Mouse (Mus musculus) forebrain, embryonic 14.5 days (tissue): ENCODE measurements around the gene Trip6. TPM values are rescaled to one million over a fixed set of nuclear protein-coding genes. Genes with fewer than 3 reads are reported as not detected.

Experiments
- ATAC-seq: fragments of 200-750 bp; cut with Nextera tagmentation; 2 replicates; pipeline ENCODE4 v1.8.0; 2017; ENCODE audit warnings: mild to moderate bottlenecking, moderate library complexity
- DNase-seq: peaks from one replicate; pipeline ENCODE4 v3.0.0-alpha.2; 2015; ENCODE audit warnings: low spot score
- H3K27ac ChIP-seq: fragments of 300-500 bp; sonication (generic); 2 replicates; pipeline ENCODE4 v1.5.1; 2014; ENCODE audit warnings: low read depth, mild to moderate bottlenecking, control low read depth, low read length, moderate library complexity
- H3K27me3 ChIP-seq: fragments of 300-500 bp; sonication (generic); replicated peaks from 2 replicates; pipeline ENCODE4 v1.6.1; 2014; ENCODE audit warnings: low read length, control low read depth, mixed read lengths; ENCODE audit not compliant: control insufficient read depth, insufficient read depth
- H3K36me3 ChIP-seq: fragments of 300-500 bp; sonication (generic); 2 replicates; pipeline ENCODE4 v1.6.1; 2014; ENCODE audit warnings: low read length, control low read depth; ENCODE audit not compliant: control insufficient read depth, insufficient read depth
- H3K4me1 ChIP-seq: fragments of 300-500 bp; sonication (generic); 2 replicates; pipeline ENCODE4 v1.6.1; 2014; ENCODE audit warnings: antibody characterized with exemption, low read length, control low read depth; ENCODE audit not compliant: control insufficient read depth, insufficient read depth
- H3K4me2 ChIP-seq: fragments of 300-500 bp; sonication (generic); 2 replicates; pipeline ENCODE4 v1.6.1; 2014; ENCODE audit warnings: mild to moderate bottlenecking, control low read depth, low read length
- H3K4me3 ChIP-seq: fragments of 300-500 bp; sonication (generic); 2 replicates; pipeline ENCODE4 v1.5.1; 2014; ENCODE audit warnings: low read depth, low read length, control low read depth
- H3K9ac ChIP-seq: fragments of 300-500 bp; sonication (generic); 2 replicates; pipeline ENCODE4 v1.6.1; 2014; ENCODE audit warnings: mild to moderate bottlenecking, low read length, control low read depth, moderate library complexity
- H3K9me3 ChIP-seq: fragments of 300-500 bp; sonication (generic); replicated peaks from 2 replicates; pipeline ENCODE4 v1.6.1; 2016; ENCODE audit warnings: low read length, control low read depth, mixed read lengths; ENCODE audit not compliant: control insufficient read depth
- WGBS: fragments of 180-500 bp; shearing (Covaris S2); extraction: QIAGEN DNeasy Blood & Tissue Kit; methylation state at CpG from one replicate; pipeline ENCODE4 v1.1.7; 2014; 5-methylcytosine and 5-hydroxymethylcytosine counted together
- polyA plus RNA-seq: library from polyadenylated mRNA; unstranded; fragments of >200 nt; fragmentation: Nextera tagmentation; extraction: Ambion mirVana; gene quantifications from 2 replicates; pipeline ENCODE4 v1.2.1, GENCODE M21; 2014

Gene Trip6
- polyA plus RNA-seq, 1 experiment from 2014 or later: 18.4 TPM

GRCm38 (mm10) chr5:137349384-137350204 is 35.4 kb upstream of the Trip6 start, which contains the start of gene Ephb4:
Gene Ephb4, plus strand, starts transcription at chr5:137350109.
- Histone ChIP-seq H3K9ac (peak within 1 kb of the TSS; percentile 79), H3K9me3 (no peaks in the 10 kb centered on the region), H3K4me3 (peak within 1 kb of the TSS; percentile 68), H3K4me1 (peaks cover 16% of the 10 kb centered on the region), H3K4me2 (peak within 1 kb of the TSS; percentile 93), H3K27ac (peak within 1 kb of the TSS; percentile 72), H3K36me3 (peaks cover 6% of the 10 kb centered on the region), H3K27me3 (0 out of 2 replicates have a peak, but pooled peaks cover 2% of the 10 kb centered on the region)
- 1% methylated on average over 27 of the region's 32 CpGs for WGBS
- ATAC-seq (peak; percentile 93), DNase-seq (peak; percentile 92)

DNA sequence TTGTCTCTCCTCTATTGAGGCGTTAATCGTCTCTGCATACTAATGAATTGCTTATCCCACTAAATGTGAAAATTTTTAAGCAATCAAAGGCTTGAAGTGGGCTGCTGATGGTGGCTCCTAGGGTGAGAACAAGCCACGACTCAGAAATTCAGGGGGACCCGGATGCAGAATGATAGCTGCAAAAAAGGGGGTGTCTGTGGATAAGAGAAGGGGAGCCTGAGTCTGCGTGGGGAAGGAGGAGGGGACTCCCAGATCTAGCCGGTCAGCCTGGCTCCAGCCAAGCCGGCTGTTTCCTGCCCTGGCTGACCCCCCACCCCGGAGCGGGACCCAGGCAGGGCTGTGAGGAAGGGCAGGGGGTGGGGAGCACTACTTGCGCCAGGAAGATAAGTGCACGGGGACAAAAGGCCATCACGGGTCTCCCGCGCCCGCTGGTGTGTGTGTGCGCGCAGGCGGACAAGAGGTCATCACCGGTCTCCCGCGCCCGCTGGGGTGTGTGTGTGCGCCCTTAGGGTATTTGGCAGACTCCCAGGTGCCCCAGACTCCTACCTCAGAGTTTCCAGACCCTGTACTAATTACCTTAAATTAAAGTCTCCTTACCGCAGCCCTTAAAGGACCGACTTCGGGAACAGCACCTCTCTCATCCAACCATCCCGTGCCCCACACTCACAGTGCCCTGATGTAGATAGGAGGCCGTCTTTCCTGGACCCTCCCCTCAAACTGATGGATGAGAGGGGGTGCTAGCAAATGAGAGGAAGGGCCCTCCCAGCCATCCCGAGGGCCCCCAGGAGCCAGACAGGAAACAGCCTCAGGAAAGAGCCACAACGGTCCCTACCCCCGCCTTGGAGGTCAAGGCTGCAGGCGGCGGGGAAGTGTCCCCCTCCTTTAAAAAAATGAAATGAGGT is 34.5 kb upstream of the Trip6 start:
- Histone ChIP-seq H3K9ac (peak overlapping the region; percentile 42; the same call in 1 of the 2 replicates), H3K36me3 (no peaks in the 10 kb centered on the region), H3K9me3 (no peaks in the 10 kb centered on the region), H3K4me1 (peaks cover 16% of the 10 kb centered on the region), H3K27ac (no peak overlapping the region), H3K4me3 (peak overlapping the region; percentile 68), H3K27me3 (0 out of 2 replicates have a peak, but pooled peaks cover 2% of the 10 kb centered on the region), H3K4me2 (peak overlapping the region; percentile 93)
- ATAC-seq (no peak), DNase-seq (peak; percentile 27)
- under 1% methylated on average over 33 of the region's 33 CpGs for WGBS

DNA sequence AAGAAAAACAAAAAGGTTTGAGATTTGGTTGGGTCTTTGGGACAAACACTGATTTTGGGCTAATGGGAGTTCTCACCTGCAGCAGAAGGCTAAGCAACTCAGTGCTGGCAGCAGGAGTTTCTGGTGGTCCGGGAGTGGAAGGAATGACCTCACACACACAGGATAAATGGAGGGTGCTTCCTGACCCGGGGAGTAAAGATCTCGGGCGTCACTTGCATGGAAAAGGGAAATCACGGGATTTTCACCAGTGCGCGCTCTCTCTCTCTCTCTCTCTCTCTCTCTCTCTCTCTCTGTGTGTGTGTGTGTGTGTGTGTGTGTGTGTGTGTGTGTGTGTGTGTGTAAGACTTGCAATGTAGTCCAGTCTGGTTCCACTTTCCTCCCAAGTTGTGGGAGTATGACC is 33.7 kb upstream of the Trip6 start:
- Histone ChIP-seq H3K4me3 (no peak overlapping the region), H3K27ac (no peak overlapping the region), H3K4me2 (no peak overlapping the region), H3K27me3 (0 out of 2 replicates have a peak, but pooled peaks cover 2% of the 10 kb centered on the region), H3K9me3 (no peaks in the 10 kb centered on the region), H3K36me3 (no peaks in the 10 kb centered on the region), H3K4me1 (peaks cover 16% of the 10 kb centered on the region), H3K9ac (no peak overlapping the region)
- 22% methylated on average over 7 of the region's 7 CpGs for WGBS
- DNase-seq (no peak), ATAC-seq (no peak)

DNA sequence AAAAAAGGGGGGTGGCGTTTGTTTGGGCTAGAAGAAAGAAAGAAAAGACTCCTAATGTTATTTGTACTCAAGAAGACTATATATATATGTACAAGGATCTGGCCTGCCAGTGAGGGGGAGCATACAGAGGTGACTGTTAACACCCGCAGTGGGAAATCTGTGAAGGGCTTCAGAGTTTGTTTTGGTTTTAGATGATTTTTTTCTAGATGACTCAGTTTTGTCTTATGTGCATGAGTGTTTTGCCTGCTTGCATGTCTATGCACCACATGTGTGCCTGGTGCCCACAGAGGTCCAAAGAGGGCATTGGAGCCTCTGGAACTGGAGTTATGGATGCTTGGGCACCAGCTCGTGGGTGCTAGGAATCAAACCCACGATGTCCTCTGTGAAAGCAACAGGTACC is 32.8 kb upstream of the Trip6 start:
- Histone ChIP-seq H3K4me3 (no peak overlapping the region), H3K27me3 (0 out of 2 replicates have a peak, but pooled peaks cover 2% of the 10 kb centered on the region), H3K27ac (no peak overlapping the region), H3K4me2 (no peak overlapping the region), H3K4me1 (peaks cover 11% of the 10 kb centered on the region), H3K9me3 (no peaks in the 10 kb centered on the region), H3K9ac (no peak overlapping the region), H3K36me3 (no peaks in the 10 kb centered on the region)
- no peak for ATAC-seq
- no peak for DNase-seq
- WGBS: 85% methylated on average over 4 of the region's 4 CpGs

DNA sequence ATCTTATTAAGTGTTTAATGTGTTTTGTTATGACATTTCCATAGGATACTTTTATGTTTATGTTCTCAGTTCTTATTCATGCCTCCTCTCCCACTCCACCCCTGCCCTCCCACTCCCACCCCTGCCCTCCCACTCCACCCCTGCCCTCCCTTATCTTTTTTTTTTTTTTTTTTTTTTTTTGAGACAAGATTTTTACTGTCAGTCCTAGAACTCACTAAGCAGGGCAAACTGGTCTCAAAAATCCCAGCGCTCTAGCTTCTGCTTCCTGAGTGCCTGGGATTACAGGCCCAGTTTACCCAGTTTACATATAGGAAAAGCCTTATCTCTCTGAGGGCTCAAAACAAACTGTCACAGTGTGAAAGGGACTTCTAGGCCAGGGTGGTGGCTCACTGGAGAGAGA is 32.2 kb upstream of the Trip6 start:
- Histone ChIP-seq H3K9me3 (no peaks in the 10 kb centered on the region), H3K27ac (no peak overlapping the region), H3K9ac (no peak overlapping the region), H3K4me2 (no peak overlapping the region), H3K4me3 (no peak overlapping the region), H3K4me1 (peaks cover 7% of the 10 kb centered on the region), H3K36me3 (no peaks in the 10 kb centered on the region), H3K27me3 (0 out of 2 replicates have a peak, but pooled peaks cover 2% of the 10 kb centered on the region)
- ATAC-seq: no peak
- 82% methylated on average over 1 of the region's 1 CpGs for WGBS
- DNase-seq: no peak

DNA sequence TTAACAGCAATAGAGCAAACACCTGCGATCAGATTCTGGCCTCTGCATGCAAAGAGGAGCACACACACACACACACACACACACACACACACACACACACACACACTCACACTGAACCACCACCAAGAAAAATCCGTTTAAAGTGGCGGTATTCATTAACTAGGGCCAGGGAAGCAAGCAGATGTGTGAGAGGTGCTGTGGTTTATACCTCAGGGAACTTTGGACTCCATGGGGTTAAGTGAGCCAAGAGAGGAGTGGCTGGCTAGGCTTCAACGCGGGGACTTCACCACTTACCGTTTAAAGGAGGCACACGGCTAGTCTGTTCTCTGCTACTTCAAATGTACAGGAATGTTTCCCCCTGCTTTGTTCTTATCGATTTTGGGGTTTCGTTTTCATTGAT is 31.6 kb upstream of the Trip6 start:
- 21% methylated on average over 9 of the region's 9 CpGs for WGBS
- no peaks in the 10 kb centered on the region for H3K36me3 ChIP-seq
- H3K4me1 ChIP-seq: peaks cover 7% of the 10 kb centered on the region
- H3K27ac ChIP-seq: no peak overlapping the region
- ATAC-seq (no peak), DNase-seq (no peak)
- H3K9ac ChIP-seq: peak overlapping the region; percentile 25; the same call in 1 of the 2 replicates
- H3K9me3 ChIP-seq: no peaks in the 10 kb centered on the region
- no peak overlapping the region for H3K4me3 ChIP-seq
- H3K4me2 ChIP-seq: no peak overlapping the region
- 0 out of 2 replicates have a peak, but pooled peaks cover 2% of the 10 kb centered on the region for H3K27me3 ChIP-seq

DNA sequence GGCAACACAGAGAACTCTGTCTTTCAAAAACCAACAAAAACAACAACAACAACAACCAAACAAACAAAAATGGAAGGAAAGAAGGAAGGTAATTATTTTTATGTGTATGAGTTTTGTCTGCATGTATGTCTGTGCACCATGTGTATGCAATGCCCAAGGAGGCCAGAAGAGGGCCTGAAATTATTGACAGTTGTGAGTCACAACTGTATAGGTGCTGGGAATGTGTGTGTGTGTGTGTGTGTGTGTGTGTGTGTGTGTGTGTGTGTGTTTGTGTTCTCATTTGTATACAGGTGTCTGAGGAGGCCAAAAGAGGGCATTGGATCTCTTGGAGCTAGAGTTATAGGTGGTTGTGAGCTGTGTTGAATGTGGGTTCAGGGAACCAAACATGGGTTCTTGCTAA is 29.7 kb upstream of the Trip6 start:
- no peaks in the 10 kb centered on the region for H3K36me3 ChIP-seq
- no peaks in the 10 kb centered on the region for H3K9me3 ChIP-seq
- no peak overlapping the region for H3K4me3 ChIP-seq
- H3K4me1 ChIP-seq: peaks cover 9% of the 10 kb centered on the region
- no peak overlapping the region for H3K4me2 ChIP-seq
- ATAC-seq: no peak
- H3K27me3 ChIP-seq: 0 out of 2 replicates have a peak, but pooled peaks cover 2% of the 10 kb centered on the region
- no peak for DNase-seq
- H3K27ac ChIP-seq: no peak overlapping the region
- no peak overlapping the region for H3K9ac ChIP-seq

DNA sequence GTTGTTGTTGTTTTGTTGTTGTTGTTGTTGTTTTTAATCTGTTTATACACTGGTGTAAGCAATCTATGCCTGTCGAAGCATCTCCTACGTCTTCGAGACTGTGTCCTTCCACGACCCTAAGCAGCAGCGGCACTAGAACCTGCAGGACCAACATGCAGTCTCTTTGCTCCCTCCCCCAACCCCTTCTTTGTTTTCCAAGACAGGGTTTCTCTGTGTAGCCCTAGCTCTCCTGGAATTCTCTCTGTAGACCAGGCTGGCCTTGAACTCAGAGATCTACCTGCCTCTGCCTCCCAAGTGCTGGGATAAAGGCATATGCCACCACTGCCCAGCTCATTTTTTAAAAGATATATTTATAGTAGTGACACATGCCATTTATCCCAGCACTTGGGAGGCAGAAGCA is 29.2 kb upstream of the Trip6 start:
- ATAC-seq (no peak), DNase-seq (no peak)
- H3K4me2 ChIP-seq: no peak overlapping the region
- no peak overlapping the region for H3K9ac ChIP-seq
- H3K4me3 ChIP-seq: no peak overlapping the region
- no peak overlapping the region for H3K27ac ChIP-seq
- H3K36me3 ChIP-seq: no peaks in the 10 kb centered on the region
- WGBS: 98% methylated on average over 5 of the region's 5 CpGs
- H3K4me1 ChIP-seq: peaks cover 12% of the 10 kb centered on the region
- no peaks in the 10 kb centered on the region for H3K9me3 ChIP-seq
- H3K27me3 ChIP-seq: 0 out of 2 replicates have a peak, but pooled peaks cover 2% of the 10 kb centered on the region
